Mouse (Mus musculus) lung, postnatal 0 days (tissue): ENCODE results near the gene Mdn1.

ENCODE experiments used
- CTCF ChIP-seq: IDR thresholded peaks from 2 replicates; pipeline ENCODE4 v1.5.1; 2016; ENCODE audit warnings: antibody characterized with exemption, mild to moderate bottlenecking
- EP300 ChIP-seq: IDR thresholded peaks from 2 replicates; pipeline ENCODE4 v1.6.1; 2016; ENCODE audit warnings: antibody characterized with exemption, mild to moderate bottlenecking, control low read depth

GRCm38 (mm10) chr4:32770284-32770810 lies 113.4 kb downstream of the Mdn1 start:
- TF ChIP-seq CTCF (peak; percentile 47), EP300 (no peak)
